Mouse (Mus musculus) liver, postnatal 0 days (tissue): ENCODE data around the gene Lats2. TPM values are rescaled to one million over a fixed set of nuclear protein-coding genes. Genes with fewer than 3 reads are reported as not detected.

Source experiments
- ATAC-seq: fragments of 200-750 bp; cut with Nextera tagmentation; 2 replicates; pipeline ENCODE4 v1.8.0; 2017; ENCODE audit warnings: mild to moderate bottlenecking, moderate library complexity
- DNase-seq: peaks from one replicate; pipeline ENCODE4 v3.0.0-alpha.2; 2016
- H3K27ac ChIP-seq: fragments of 300-500 bp; sonication (generic); 2 replicates; pipeline ENCODE4 v1.5.1; 2014; ENCODE audit warnings: antibody characterized with exemption, moderate library complexity, mild to moderate bottlenecking, low read depth
- H3K27me3 ChIP-seq: fragments of 300-500 bp; sonication (generic); 2 replicates; pipeline ENCODE4 v1.6.1; 2014; ENCODE audit warnings: low read length, control low read depth, mixed read lengths; ENCODE audit not compliant: insufficient read depth
- H3K36me3 ChIP-seq: fragments of 300-500 bp; sonication (generic); replicated peaks from 2 replicates; pipeline ENCODE4 v1.6.1; 2014; ENCODE audit warnings: mild to moderate bottlenecking, control low read depth, low read length, moderate library complexity, mixed read lengths; ENCODE audit not compliant: insufficient read depth
- H3K4me1 ChIP-seq: fragments of 300-500 bp; sonication (generic); 2 replicates; pipeline ENCODE4 v1.6.1; 2014; ENCODE audit warnings: antibody characterized with exemption, mild to moderate bottlenecking, control low read depth; ENCODE audit not compliant: insufficient read depth
- H3K4me2 ChIP-seq: fragments of 300-500 bp; sonication (generic); 2 replicates; pipeline ENCODE4 v1.6.1; 2014; ENCODE audit warnings: low read depth, mild to moderate bottlenecking, low read length, moderate library complexity, mixed read lengths
- H3K4me3 ChIP-seq: fragments of 300-500 bp; sonication (generic); 2 replicates; pipeline ENCODE4 v1.5.1; 2014; ENCODE audit warnings: low read depth, low read length
- H3K9ac ChIP-seq: fragments of 300-500 bp; sonication (generic); replicated peaks from 2 replicates; pipeline ENCODE4 v1.6.1; 2014; ENCODE audit warnings: mild to moderate bottlenecking, moderate library complexity
- H3K9me3 ChIP-seq: fragments of 300-500 bp; sonication (generic); 2 replicates; pipeline ENCODE4 v1.6.1; 2016; ENCODE audit warnings: mild to moderate bottlenecking, control low read depth, low read length, mixed read lengths
- CTCF ChIP-seq: sonication (generic); IDR thresholded peaks from 2 replicates; pipeline ENCODE4 v1.5.1; 2016; ENCODE audit warnings: antibody characterized with exemption, low read depth
- EP300 ChIP-seq: IDR thresholded peaks from 2 replicates; pipeline ENCODE4 v1.6.1; 2016; ENCODE audit warnings: antibody characterized with exemption, low read depth, mild to moderate bottlenecking
- WGBS: fragments of 180-500 bp; shearing (Covaris S2); extraction: QIAGEN DNeasy Blood & Tissue Kit; methylation state at CpG from one replicate; pipeline ENCODE4 v1.1.7; 2014; ENCODE audit not compliant: insufficient replicate concordance; 5-methylcytosine and 5-hydroxymethylcytosine counted together
- polyA plus RNA-seq: library from polyadenylated mRNA; unstranded; fragments of >200 nt; fragmentation: Nextera tagmentation; extraction: Ambion mirVana; gene quantifications from 2 replicates; pipeline ENCODE4 v1.2.1, GENCODE M21; 2015

Gene Lats2
- polyA plus RNA-seq, 1 experiment from 2014 or later, result 4.9 TPM

GRCm38 (mm10) chr14:57705075-57705474 lies 53.1 kb downstream of the Lats2 start:
- H3K36me3 ChIP-seq, result peaks cover 19% of the 10 kb centered on the region
- no peak overlapping the region for H3K4me2 ChIP-seq
- H3K9me3 ChIP-seq, result no peaks in the 10 kb centered on the region
- H3K4me3 ChIP-seq, result no peak overlapping the region
- H3K4me1 ChIP-seq, result no peaks in the 10 kb centered on the region
- H3K9ac ChIP-seq, result no peak overlapping the region
- ATAC-seq (no peak), DNase-seq (no peak)
- TF ChIP-seq EP300, result no peak
- H3K27me3 ChIP-seq, result no peaks in the 10 kb centered on the region
- WGBS, result 83% methylated on average over 4 of the region's 4 CpGs
- no peak overlapping the region for H3K27ac ChIP-seq

GRCm38 (mm10) chr14:57701915-57702477 lies 56.2 kb downstream of the Lats2 start:
- no peak overlapping the region for H3K9ac ChIP-seq
- H3K4me2 ChIP-seq, result no peak overlapping the region
- DNase-seq, result no peak
- no peaks in the 10 kb centered on the region for H3K4me1 ChIP-seq
- peaks cover 41% of the 10 kb centered on the region for H3K36me3 ChIP-seq
- no peaks in the 10 kb centered on the region for H3K9me3 ChIP-seq
- no peak overlapping the region for H3K27ac ChIP-seq
- 70% methylated on average over 12 of the region's 12 CpGs for WGBS
- no peak for ATAC-seq
- no peak overlapping the region for H3K4me3 ChIP-seq
- no peaks in the 10 kb centered on the region for H3K27me3 ChIP-seq
- TF ChIP-seq EP300 (no peak), CTCF (no peak)

- Histone ChIP-seq H3K4me1 (no peaks in the 10 kb centered on the region), H3K27ac (no peak overlapping the region), H3K9me3 (no peaks in the 10 kb centered on the region), H3K36me3 (peaks cover 54% of the 10 kb centered on the region), H3K4me3 (no peak overlapping the region), H3K27me3 (no peaks in the 10 kb centered on the region), H3K4me2 (no peak overlapping the region), H3K9ac (no peak overlapping the region)
- DNase-seq, result no peak
- 90% methylated on average over 33 of the region's 33 CpGs for WGBS
- no peak for ATAC-seq
- TF ChIP-seq EP300, result no peak
- no peak for TF ChIP-seq CTCF
Measured at GRCm38 (mm10) chr14:57699461-57699970, 58.7 kb downstream of the Lats2 start.

GRCm38 (mm10) chr14:57699016-57699415 lies 59.2 kb downstream of the Lats2 start:
- H3K9ac ChIP-seq, result no peak overlapping the region
- no peak overlapping the region for H3K27ac ChIP-seq
- H3K4me1 ChIP-seq, result no peaks in the 10 kb centered on the region
- TF ChIP-seq EP300, result no peak
- TF ChIP-seq CTCF, result no peak
- H3K4me3 ChIP-seq, result no peak overlapping the region
- ATAC-seq (no peak), DNase-seq (no peak)
- H3K36me3 ChIP-seq, result peaks cover 59% of the 10 kb centered on the region
- no peaks in the 10 kb centered on the region for H3K27me3 ChIP-seq
- H3K4me2 ChIP-seq, result no peak overlapping the region
- no peaks in the 10 kb centered on the region for H3K9me3 ChIP-seq
- 87% methylated on average over 10 of the region's 10 CpGs for WGBS

- 92% methylated on average over 15 of the region's 15 CpGs for WGBS
- Histone ChIP-seq H3K4me2 (no peak overlapping the region), H3K9me3 (no peaks in the 10 kb centered on the region), H3K27ac (no peak overlapping the region), H3K27me3 (no peaks in the 10 kb centered on the region), H3K4me3 (no peak overlapping the region), H3K9ac (no peak overlapping the region), H3K4me1 (peaks cover 8% of the 10 kb centered on the region), H3K36me3 (peaks cover 74% of the 10 kb centered on the region)
- TF ChIP-seq CTCF (no peak), EP300 (no peak)
- ATAC-seq (no peak), DNase-seq (no peak)
Measured at GRCm38 (mm10) chr14:57696066-57696465, 62.1 kb downstream of the Lats2 start.

- ATAC-seq, result no peak
- DNase-seq, result no peak
- H3K27ac ChIP-seq, result no peak overlapping the region
- H3K9ac ChIP-seq, result no peak overlapping the region
- H3K4me2 ChIP-seq, result no peak overlapping the region
- peak; percentile 65 for TF ChIP-seq CTCF
- no peak for TF ChIP-seq EP300
- H3K4me3 ChIP-seq, result no peak overlapping the region
- peaks cover 8% of the 10 kb centered on the region for H3K4me1 ChIP-seq
- 91% methylated on average over 8 of the region's 8 CpGs for WGBS
- no peaks in the 10 kb centered on the region for H3K9me3 ChIP-seq
- H3K36me3 ChIP-seq, result peaks cover 78% of the 10 kb centered on the region
- H3K27me3 ChIP-seq, result no peaks in the 10 kb centered on the region
Measured at GRCm38 (mm10) chr14:57695550-57695949, 62.6 kb downstream of the Lats2 start.
